Mouse (Mus musculus) cerebellum, adult 11-12 months (tissue): ENCODE measurements around the gene Ubr1.
"Not testable (repeated sequence)": the region's sequence is repeated elsewhere in the genome, so short reads cannot be mapped to it uniquely, and the experiment has no call there.

ENCODE experiments used
- DNase-seq: peaks from one replicate; pipeline ENCODE4 v3.0.0; 2022

Ubr1 gene

GRCm38 (mm10) chr2:120970559-120971080 is at the start of gene Ubr1:
TSS of gene Ubr1 (minus strand) at chr2:120970715.
- DNase-seq, result peak; percentile 87

DNA sequence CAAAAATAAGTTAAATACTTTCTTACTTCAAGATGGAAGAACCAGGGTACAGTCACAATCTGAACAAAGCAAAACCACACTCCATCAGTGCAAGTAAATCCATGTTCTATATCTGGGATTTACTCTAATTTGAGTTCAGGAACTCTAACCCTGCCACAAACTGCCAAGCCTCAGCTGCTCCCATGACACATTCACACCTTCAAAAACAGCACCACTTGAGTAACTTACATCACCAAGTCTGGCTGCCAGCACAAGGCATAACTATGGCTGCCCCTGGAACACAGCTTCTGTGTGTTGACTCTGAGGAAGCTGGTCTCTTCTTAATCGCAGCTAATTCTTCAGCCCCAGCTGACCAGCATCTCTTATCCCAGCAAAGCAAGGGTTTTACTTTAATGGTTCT is 46.6 kb upstream of the Ubr1 start:
- DNase-seq, result no peak

DNA sequence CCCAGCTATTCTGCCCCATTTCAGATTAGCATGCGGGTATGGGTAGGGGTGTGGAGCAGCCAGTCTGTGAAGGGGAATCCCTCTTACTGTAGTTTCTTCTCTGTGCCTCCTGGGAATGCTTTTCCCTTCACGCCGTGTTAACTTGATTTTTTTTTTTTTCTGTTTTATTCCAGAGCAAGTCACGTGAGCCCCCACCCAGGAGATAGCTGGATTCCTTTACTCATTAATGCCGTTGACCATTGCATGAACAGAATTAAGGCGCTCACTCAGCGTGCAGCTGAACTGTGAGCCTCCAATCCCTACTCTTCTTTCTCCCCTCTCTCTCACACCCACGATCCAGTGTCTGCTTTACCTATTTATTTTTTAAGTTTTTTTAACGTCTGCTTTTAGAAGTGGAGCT is 45.7 kb upstream of the Ubr1 start:
- no peak for DNase-seq

- no peak for DNase-seq
These were observed 45.0 kb upstream of the Ubr1 start for GRCm38 (mm10) chr2:121015507-121015906.

- no peak for DNase-seq
These were observed 42.2 kb upstream of the Ubr1 start for GRCm38 (mm10) chr2:121012676-121013075.

- DNase-seq, result no peak
These were observed 38.7 kb upstream of the Ubr1 start for GRCm38 (mm10) chr2:121009071-121009677.

- no peak for DNase-seq
These were observed 38.1 kb upstream of the Ubr1 start for GRCm38 (mm10) chr2:121008664-121009007.

GRCm38 (mm10) chr2:121007925-121008663 is 37.6 kb upstream of the Ubr1 start, which contains the start of gene Ccndbp1:
TSS of gene Ccndbp1 (plus strand) at chr2:121008403.
- DNase-seq, result peak; percentile 83

DNA sequence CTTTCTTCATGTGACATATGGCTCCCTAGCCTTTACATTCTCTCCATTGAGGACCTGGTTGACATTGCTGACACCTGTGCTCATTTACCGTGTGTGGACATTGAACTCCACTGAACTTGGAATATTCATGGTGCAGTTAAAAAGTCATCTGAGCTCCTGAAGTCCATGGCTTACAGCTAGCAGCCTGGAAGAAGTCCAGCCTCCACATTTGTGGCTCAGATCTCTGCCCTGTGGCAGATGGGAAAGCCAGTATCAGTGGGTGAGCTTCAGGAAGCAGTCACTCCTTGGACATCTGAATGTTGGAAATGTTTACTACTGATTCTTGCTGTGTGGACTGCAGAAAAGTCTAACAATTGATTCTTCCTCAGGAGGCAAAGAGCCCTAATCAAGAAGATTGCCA is 36.5 kb upstream of the Ubr1 start:
- DNase-seq, result peak; percentile 92

GRCm38 (mm10) chr2:121004018-121004811 is 33.7 kb upstream of the Ubr1 start:
- peak; percentile 92 for DNase-seq

DNA sequence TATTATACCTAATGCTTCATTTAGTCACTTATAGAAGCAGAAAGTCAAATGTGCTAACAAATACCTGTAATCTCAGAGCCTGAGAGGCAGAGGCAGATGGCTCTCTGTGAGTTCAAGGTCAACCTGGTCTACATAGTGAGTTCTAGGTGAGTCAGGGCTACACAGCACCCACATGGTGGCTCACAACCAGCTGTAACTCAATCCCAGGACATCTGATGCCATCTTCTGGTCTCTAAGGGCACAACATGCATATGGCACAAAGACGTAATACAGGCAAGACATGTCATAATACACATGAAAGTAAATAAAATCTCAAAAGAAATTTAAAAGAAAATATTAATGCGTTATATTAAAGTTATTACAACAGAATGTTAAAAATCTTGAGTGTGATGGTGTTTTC is 33.1 kb upstream of the Ubr1 start:
- peak; percentile 46 for DNase-seq

GRCm38 (mm10) chr2:120998863-120999262 is 28.3 kb upstream of the Ubr1 start:
- DNase-seq, result no peak

DNA sequence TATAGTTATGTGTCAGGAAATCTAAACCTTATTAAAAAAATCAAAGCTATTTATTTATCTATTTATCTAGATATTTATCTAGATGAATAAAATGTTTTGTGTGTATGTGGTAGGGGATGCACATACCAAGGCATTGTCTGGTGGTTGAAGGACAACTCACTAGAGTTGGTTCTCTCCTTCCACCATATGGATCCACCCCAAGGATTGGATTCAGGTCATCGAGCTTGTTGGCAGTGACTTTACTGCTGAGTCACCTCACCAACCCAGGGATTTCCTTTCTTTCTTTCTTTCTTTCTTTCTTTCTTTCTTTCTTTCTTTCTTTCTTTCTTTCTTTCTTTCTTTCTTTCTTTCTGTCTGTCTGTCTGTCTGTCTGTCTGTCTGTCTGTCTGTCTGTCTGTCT is 26.1 kb upstream of the Ubr1 start:
- DNase-seq, result not testable (repeated sequence)

DNA sequence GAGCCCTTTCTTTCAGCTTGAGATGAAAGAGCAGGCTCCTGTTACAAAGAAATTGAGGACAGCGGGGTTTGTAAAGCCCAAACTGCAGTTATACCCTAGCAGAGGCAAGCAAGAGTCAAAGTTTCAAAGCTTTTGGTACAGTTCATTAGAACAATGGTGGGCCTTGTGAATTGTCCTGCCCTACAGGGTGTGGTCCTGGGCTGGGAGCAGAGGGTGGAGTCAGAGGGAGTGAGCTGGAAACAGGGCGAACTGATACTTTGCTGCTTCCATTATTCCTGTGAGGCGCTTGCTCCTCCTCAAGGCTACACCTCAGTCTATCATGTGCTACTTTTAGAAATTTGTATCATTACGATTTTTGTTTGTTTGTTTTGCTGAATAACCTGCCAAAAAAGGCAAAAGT is 20.7 kb upstream of the Ubr1 start:
- no peak for DNase-seq

- DNase-seq, result no peak
These were observed 14.7 kb upstream of the Ubr1 start for GRCm38 (mm10) chr2:120985241-120985640.

DNA sequence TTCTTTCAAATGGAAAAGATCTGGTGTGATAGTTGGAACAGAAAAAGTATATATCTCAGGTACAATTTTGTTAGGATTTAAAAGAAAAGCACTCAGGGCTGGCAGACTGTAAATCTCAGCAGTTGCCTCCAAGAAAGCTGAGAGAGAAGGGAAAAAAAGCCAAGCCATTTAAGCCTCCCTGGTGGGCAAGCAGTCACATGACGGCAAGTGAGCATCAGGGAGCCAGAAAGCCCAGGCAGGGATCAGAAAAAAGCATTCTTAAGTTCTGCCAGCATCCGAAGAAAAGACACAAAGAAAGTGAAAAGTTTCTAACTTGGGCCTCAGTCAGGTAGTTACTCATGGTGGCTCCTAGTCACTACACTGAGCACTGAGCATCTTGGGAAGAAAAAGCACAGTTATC is 13.1 kb upstream of the Ubr1 start:
- no peak for DNase-seq

DNA sequence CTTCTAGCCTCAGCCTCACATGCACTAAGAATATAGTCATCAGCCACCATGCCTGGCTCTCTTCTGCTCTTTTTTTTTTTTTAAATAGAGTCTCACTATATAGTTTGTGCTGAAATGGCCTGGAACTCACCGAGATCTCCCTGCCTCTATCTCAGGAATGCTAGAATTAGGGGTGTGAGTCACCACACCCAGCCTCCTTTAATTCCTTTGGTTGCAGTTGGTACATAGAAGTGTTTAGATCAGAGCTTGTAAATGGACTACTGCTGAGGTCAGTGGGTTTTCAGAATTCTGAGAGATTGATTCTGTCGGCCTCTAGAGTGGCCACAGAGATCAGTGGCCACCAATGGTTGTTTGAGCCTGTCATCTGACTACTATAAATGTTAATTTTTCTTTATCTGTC is 10.3 kb upstream of the Ubr1 start:
- no peak for DNase-seq

DNA sequence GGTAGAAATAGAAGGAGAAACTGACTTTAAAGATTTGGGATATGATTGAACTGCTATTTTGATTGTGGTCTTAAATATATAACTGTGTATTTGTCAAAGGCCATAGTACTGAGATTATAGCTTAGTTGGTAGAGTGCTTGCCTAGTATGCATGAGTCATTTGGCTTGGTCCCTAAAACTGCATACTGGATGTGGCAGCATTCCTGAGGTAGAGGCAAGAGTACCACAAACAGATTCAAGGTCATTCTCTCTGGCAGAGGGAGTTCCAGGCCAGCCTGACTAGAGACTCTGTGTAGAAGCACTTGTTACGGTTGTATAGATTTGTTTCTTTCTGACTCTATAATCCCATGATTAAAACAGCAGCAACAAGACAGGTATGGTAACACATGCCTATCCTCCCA is 9.3 kb upstream of the Ubr1 start:
- DNase-seq, result no peak

- no peak for DNase-seq
These were observed 8.2 kb upstream of the Ubr1 start for GRCm38 (mm10) chr2:120978693-120979037.

GRCm38 (mm10) chr2:120977926-120978692 is 7.6 kb upstream of the Ubr1 start:
- no peak for DNase-seq

DNA sequence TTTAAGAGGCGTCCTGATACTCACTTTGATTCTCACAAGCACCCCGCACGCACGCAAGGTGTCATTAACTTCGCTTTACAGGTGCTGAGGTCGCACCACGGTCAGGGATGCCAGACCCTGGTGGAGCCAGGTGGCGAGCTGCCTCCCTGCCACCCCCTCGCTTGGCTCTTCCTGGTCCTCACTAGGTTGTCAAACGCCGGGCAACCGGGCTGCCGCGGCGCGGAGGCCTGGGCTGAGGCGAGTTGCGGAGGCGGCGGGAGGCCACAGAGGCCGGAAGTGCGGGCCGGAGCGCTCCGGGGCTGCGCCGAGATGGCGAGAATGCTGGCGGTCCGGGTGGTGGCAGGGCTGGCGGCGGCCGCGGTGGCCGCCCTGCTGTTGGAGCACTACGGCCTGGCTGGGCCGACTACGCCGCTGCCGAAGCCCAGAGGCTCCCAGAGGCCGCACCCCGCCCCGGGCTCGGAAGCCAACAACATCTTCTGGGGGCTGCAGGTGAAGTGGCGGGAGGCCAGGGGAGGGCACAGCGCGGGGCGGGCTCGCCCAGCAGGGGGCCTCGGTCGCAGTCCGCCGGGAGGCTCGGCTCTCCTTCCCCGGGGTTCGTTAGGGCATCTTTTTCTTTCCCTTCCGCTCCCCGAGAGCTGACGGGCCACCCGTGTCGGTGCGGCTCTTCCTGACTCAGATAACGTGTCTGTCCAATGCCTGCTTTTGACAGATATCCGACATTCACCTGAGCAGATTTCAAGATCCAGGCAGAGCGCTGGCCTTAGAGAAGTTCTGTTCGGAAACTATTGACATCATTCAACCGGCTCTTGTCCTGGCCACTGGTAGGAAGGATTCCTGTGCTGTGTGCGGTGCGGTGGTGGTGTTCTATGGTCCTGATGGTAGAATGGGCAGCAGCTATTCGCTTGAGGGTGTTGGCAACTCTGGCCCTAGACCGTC is 6.7 kb upstream of the Ubr1 start, which contains the start of gene Tmem62:
Tmem62 (plus strand) TSS at position 28 of the 936 bp plus-strand sequence.
- DNase-seq, result peak; percentile 82

DNA sequence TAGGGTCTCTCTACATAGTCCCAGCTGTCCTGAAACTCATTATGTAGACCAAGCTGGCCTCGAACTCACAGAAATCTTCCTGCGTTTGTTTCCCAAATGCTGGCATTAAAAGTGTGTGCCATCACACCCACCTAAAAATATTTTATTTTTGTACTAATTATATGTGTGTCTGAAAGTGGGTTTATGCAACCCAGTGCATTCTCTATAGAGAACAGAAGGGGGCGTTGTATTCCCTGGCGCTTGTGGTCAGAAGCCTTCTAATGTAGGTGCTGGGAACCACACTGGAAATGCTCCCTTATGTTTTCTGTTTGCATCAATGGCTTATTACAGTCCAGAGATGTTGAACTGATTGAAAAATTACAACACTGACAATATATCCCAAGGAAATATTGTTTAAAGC is 5.8 kb upstream of the Ubr1 start:
- DNase-seq, result no peak
